Mouse (Mus musculus): Measurements from ENCODE around the gene Ddx3x. TPM values are rescaled to one million over a fixed set of nuclear protein-coding genes. Genes with fewer than 3 reads are reported as not detected.
"Not testable (repeated sequence)": the region's sequence is repeated elsewhere in the genome, so short reads cannot be mapped to it uniquely, and the experiment has no call there.

The Ddx3x gene
- 100 to 1,000 TPM; 147 to 183 TPM for total RNA-seq (2021)

GRCm38 (mm10) chrX:13280409-13281328 lies at the start of gene Ddx3x:
Ddx3x (plus strand) TSS chrX:13280970.
- peak; percentile 86 to 94 for DNase-seq

GRCm38 (mm10) chrX:13231243-13231642 lies 49.5 kb upstream of the Ddx3x start:
- DNase-seq, result no peak

GRCm38 (mm10) chrX:13232834-13233233 lies 47.9 kb upstream of the Ddx3x start:
- not testable (repeated sequence) for DNase-seq

- no peak for DNase-seq
These were observed 47.1 kb upstream of the Ddx3x start for GRCm38 (mm10) chrX:13233631-13234030.

GRCm38 (mm10) chrX:13234709-13235108 lies 46.1 kb upstream of the Ddx3x start:
- DNase-seq, result no peak

- DNase-seq, result peak in 1 of 2 experiments; percentile 19
These were observed 44.6 kb upstream of the Ddx3x start for GRCm38 (mm10) chrX:13236100-13236568.

GRCm38 (mm10) chrX:13239455-13239854 lies 41.3 kb upstream of the Ddx3x start:
- DNase-seq, result no peak

GRCm38 (mm10) chrX:13240646-13241425 lies 39.9 kb upstream of the Ddx3x start:
- DNase-seq, result no peak

GRCm38 (mm10) chrX:13241426-13242319 lies 39.1 kb upstream of the Ddx3x start:
- peak; percentile 5 to 9 for DNase-seq

- peak; percentile 80 to 83 for DNase-seq
These were observed 38.3 kb upstream of the Ddx3x start for GRCm38 (mm10) chrX:13242320-13243096.

GRCm38 (mm10) chrX:13243133-13244123 lies 37.3 kb upstream of the Ddx3x start:
- DNase-seq, result no peak

- no peak for DNase-seq
These were observed 36.2 kb upstream of the Ddx3x start for GRCm38 (mm10) chrX:13244588-13244987.

- DNase-seq, result no peak
These were observed 35.7 kb upstream of the Ddx3x start for GRCm38 (mm10) chrX:13245027-13245426.

- no peak for DNase-seq
These were observed 29.1 kb upstream of the Ddx3x start for GRCm38 (mm10) chrX:13251683-13252082.

- DNase-seq, result no peak
These were observed 26.5 kb upstream of the Ddx3x start for GRCm38 (mm10) chrX:13254273-13254672.

GRCm38 (mm10) chrX:13263356-13263755 lies 17.4 kb upstream of the Ddx3x start:
- no peak for DNase-seq

- no peak for DNase-seq
These were observed 5.1 kb upstream of the Ddx3x start for GRCm38 (mm10) chrX:13275519-13276137.

- no peak for DNase-seq
These were observed 1.8 kb upstream of the Ddx3x start for GRCm38 (mm10) chrX:13278996-13279395.

- DNase-seq, result peak in 1 of 2 experiments; percentile 36
These were observed 747 bp upstream of the Ddx3x start for GRCm38 (mm10) chrX:13280037-13280408.
